Mouse (Mus musculus) kidney, postnatal 14 days (tissue): Measurements from ENCODE around the gene Tmem104.

Experiments used
- DNase-seq: peaks from one replicate; pipeline ENCODE4 v3.0.0; 2022; ENCODE audit warnings: mixed read lengths

Tmem104 gene

DNA sequence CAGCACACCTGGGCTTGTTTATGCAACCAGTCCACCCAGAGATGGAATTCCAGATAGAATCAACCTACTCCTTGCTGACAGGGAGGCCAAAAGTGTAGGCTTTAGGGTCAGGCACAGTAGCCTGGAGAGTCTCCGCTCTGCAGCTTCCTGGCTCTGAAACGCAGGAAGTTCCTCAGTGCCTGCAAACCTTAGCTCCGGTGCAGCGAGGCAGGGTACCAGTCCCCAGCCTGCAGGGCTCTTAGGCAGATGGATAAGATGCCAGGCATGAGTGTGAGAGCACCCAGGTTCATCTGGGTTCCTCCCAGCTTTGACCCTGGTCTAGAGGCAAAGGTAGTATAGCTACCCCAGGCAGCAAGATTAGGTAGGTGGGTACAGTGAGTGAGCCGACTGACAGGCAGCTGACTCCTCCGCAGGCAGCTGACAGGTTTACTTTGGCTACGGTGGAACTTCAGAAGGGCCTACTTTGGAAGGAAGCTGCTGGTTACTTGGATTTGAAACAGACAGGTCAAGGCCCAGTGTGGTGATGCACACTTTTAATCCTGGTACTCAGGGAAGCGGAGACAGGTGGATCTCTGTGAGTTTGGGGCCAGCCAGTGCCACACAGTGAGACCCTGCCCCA is 19.5 kb upstream of the Tmem104 start:
- DNase-seq: no peak

GRCm38 (mm10) chr11:115169430-115169829 is 17.9 kb upstream of the Tmem104 start:
- DNase-seq: no peak

DNA sequence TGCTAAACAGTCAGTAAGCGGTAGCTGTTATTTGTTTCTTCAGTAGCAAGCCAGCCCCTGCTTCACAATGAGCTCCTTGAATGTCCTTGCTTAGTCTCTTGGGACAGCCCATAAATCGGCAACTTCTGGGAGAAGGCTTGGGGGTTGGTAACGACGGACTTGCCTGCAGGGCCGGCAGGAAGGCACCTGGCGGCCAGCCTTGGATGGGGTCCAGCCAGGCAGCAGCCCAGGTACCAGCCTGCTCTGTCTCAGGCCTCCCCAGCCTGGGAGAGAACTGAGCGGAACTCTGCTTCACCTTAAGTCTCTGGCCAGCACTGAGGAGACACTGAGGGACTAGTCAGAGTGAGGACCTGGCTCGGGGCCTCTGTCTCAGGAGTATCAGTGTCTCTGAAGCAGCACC is 16.2 kb upstream of the Tmem104 start:
- DNase-seq: peak; percentile 82

- peak; percentile 82 for DNase-seq
Observed at GRCm38 (mm10) chr11:115172825-115173287, 14.4 kb upstream of the Tmem104 start.

GRCm38 (mm10) chr11:115173549-115174339 is 13.5 kb upstream of the Tmem104 start:
- DNase-seq: peak; percentile 60

GRCm38 (mm10) chr11:115176399-115177190 is 10.7 kb upstream of the Tmem104 start:
- DNase-seq: no peak

- DNase-seq: peak; percentile 85
Observed at GRCm38 (mm10) chr11:115177559-115178195, 9.6 kb upstream of the Tmem104 start.

DNA sequence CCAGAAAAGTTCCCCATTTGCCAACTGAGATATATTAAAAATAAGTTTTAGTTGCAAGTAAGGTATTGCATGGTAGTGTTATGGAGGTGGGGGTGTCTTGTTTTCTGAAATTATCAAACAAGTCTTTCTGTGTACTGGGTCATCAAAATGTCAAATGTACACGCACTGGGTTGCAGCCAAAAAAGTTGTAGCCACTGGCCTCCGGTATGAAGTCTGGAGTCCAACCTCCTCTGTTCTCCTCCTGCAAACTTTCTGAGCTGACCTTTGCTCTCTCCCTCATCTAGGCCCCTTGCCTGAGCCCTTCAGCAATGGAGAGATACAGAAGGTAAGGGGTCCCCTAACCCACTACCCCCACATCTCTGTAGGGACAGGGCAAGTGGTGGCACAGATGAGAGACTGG is 8.5 kb upstream of the Tmem104 start:
- peak; percentile 73 for DNase-seq

- no peak for DNase-seq
Observed at GRCm38 (mm10) chr11:115179191-115179590, 8.1 kb upstream of the Tmem104 start.

GRCm38 (mm10) chr11:115179881-115180280 is 7.4 kb upstream of the Tmem104 start:
- DNase-seq: peak; percentile 60

DNA sequence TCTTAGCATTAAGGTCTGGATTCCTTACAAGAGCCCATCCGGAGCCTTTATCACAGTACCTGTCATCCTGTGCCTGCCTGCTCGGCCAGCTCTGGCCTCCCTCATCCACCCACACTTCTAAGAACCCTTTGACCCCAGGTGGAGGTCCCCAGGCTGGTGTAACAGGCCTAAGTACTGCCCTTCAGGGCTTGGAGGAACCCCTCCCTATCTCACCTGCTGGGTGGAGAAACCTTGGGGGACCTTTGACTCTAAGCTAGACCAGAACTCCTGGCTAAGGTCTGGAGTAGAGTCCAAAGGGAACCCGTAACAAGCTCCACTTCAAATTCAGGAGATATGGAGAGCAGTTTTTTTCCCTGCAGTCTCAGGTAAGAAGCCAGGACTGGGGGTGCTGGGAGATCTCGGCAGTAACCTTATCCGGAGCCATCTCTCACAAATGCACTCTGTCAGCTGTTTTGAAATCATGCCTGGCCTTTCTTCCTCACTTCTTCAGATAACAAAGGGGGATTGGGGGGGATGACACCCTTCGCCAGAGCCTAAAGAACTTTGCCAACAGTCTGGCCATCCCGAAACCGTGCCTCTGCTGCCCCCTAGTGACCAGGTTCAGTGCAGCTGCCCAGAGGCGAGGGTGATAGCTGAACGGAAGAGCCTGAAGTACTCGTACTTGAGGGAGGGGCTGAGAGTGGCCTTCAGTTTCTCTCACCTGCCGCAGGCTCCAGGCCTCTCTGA is 5.2 kb upstream of the Tmem104 start:
- DNase-seq: peak; percentile 87

GRCm38 (mm10) chr11:115184973-115185372 is 2.3 kb upstream of the Tmem104 start:
- DNase-seq: no peak

GRCm38 (mm10) chr11:115187693-115188092 is 406 bp downstream of the Tmem104 start, which contains the start of gene Nat9:
Nat9 (minus strand) TSS chr11:115187859.
- no peak for DNase-seq

GRCm38 (mm10) chr11:115188539-115189231 is 1.4 kb downstream of the Tmem104 start:
- no peak for DNase-seq

DNA sequence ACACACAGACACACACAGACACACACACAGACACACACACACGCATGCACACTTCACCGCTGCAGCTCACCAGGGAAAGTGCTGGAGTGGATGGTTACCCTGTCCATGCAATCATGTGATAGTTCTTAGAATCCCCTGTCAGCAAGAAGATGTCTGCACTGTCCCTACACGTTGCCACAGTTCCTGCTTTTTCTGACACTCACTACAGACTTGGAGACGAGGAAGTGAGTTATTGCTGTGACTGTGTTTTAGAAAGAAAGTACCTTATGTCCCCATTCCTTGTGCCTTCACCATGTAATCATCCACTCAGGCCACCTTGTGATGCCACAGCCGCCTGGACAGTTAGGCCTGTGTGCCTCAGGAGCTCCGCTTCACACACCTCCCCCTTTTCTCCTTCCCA is 2.0 kb downstream of the Tmem104 start:
- DNase-seq: no peak

- peak; percentile 70 for DNase-seq
Observed at GRCm38 (mm10) chr11:115192180-115192579, 4.9 kb downstream of the Tmem104 start.

DNA sequence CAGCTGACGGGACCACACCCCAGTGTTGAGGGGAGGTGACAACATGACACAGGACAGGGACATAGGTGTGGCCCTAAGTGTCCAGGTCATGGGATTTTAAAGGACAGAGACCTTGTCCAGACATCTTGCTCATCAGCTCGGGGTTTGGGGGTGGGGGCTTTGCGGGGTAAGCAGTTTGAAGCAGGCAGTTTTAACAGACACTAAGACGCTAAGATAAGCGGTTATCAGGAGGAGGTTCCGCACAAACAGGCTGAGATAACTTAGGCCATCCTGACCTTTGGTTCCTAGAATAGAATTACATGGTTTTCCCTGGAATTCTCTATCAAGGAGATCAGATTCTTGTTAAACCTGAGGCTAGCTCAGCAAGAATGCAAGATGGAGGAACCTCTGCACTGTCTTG is 7.4 kb downstream of the Tmem104 start:
- no peak for DNase-seq

DNA sequence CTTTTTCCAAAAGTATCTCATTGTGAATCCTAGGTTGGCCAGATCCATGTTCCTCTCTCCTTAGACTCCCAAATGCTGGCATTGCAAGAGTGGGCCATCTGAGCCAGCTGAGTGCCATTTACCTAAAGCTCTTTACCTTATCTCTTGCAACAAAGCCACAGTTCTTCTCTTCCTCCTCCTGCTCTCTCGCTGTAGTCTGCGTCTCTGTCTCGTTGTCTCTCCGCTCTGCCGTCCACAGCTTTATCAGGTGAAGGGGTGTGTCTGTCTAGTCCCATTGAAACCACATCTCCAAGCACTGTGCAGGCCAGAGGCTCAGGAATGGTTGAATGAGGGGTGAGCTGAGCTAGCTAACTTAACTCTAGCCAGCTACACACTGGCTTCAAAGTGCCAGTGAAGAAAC is 8.6 kb downstream of the Tmem104 start:
- DNase-seq: no peak

DNA sequence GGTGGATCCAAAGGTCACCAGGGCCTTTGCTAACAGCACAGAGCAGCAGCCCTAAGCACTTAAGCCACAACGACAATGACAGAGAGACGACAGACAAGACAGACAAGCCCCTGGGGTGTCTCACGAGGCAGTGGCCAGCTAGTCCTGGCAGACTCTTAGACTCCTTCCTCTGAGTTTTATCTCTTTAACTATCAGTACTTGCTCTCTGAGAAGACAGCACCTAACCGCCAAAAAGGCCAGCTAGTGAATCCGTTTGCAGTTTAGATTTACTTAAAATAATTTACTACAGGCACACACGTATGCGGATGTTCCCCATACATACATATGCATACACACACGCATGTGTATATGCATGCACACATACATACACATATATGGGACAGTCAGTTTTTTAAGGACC is 10.3 kb downstream of the Tmem104 start:
- DNase-seq: no peak

DNA sequence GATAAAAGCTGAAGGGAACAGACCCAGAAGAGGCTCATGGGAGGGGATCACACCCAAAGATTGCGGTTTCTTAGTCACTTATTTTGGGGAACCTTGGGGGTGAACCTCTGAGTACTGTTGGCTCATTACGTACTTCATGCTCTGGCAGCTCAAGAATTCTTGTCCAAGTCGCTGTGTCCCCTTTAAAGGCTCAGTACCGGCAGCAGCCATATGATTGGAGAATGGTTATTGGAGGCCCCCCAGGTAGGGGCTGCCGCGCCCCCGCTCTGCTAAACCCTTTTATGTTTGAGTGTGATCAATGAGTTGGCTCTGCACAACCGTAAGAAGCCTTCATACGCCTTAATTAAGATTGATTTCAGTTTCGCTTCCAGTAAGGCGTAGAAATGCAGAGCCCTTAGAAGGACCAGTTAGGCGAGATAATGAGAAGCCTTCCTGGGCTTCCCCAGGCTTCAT is 11.7 kb downstream of the Tmem104 start:
- no peak for DNase-seq

- no peak for DNase-seq
Observed at GRCm38 (mm10) chr11:115200520-115200919, 13.2 kb downstream of the Tmem104 start.
